8 mouse cellular contexts compared by ENCODE assay signal in genomic region chr11:102893015-102893651, GRCm38 (mm10). TPM values are rescaled to one million over a fixed set of nuclear protein-coding genes. Genes with fewer than 3 reads are reported as not detected.
DNase-seq lines count a peak whose midpoint lies in the region; ATAC-seq lines count a peak whose summit lies in the region.

No protein-coding gene starts in this region.

- H3K4me3 ChIP-seq in embryonic facial prominence, embryonic 13.5 days = peak overlapping the region; percentile 42
- H3K4me3 ChIP-seq in heart, embryonic 11.5 days (ENCODE audit: low read depth, low read length) = peak overlapping the region; percentile 28
- H3K4me3 ChIP-seq in lung, embryonic 16.5 days (ENCODE audit: low read length) = peak overlapping the region; percentile 45

- 3% methylated on average over 43 of the region's 43 CpGs for WGBS in embryonic facial prominence, embryonic 13.5 days
- WGBS in heart, embryonic 11.5 days (ENCODE audit: insufficient replicate concordance) = 2% methylated on average over 43 of the region's 43 CpGs
- 2% methylated on average over 43 of the region's 43 CpGs for WGBS in lung, embryonic 16.5 days

- DNase-seq in CD8-positive naive resting alpha-beta T cell, adult 2 months (ENCODE audit: low read depth in 2 of 2, low spot score in 2 of 2) = peak; percentile 28 to 39
- peak; percentile 69 to 74 for DNase-seq in adrenal gland, postnatal 36 days
- peak; percentile 87 for DNase-seq in kidney, adult 9 months
- peak; percentile 78 for DNase-seq in ovary, adult 18-20 months (ENCODE audit: low spot score)
- peak; percentile 78 for DNase-seq in thymus, postnatal 4 days

- peak overlapping the region; percentile 77 for H3K9ac ChIP-seq in embryonic facial prominence, embryonic 13.5 days
- H3K9ac ChIP-seq in heart, embryonic 11.5 days (ENCODE audit: low read depth, low read length) = peak overlapping the region; percentile 58; the same call in 1 of the 2 replicates
- H3K9ac ChIP-seq in lung, embryonic 16.5 days (ENCODE audit: low read length) = peak overlapping the region; percentile 64

- H3K9me3 ChIP-seq in embryonic facial prominence, embryonic 13.5 days = no peaks in the 10 kb centered on the region
- no peaks in the 10 kb centered on the region for H3K9me3 ChIP-seq in heart, embryonic 11.5 days (replicated peaks; ENCODE audit: control insufficient read depth, low read length)
- H3K9me3 ChIP-seq in lung, embryonic 16.5 days (ENCODE audit: control insufficient read depth, low read length) = no peaks in the 10 kb centered on the region

- no peak for ATAC-seq in embryonic facial prominence, embryonic 13.5 days (ENCODE audit: insufficient number of reproducible peaks, insufficient read depth, low FRiP score, low TSS enrichment, low read depth)
- ATAC-seq in heart, embryonic 11.5 days (replicated peaks; ENCODE audit: insufficient number of reproducible peaks, low FRiP score, low TSS enrichment) = peak; percentile 63
- peak; percentile 88 for ATAC-seq in lung, embryonic 16.5 days (ENCODE audit: low read depth)

- no peak overlapping the region for H3K27ac ChIP-seq in embryonic facial prominence, embryonic 13.5 days
- no peak overlapping the region for H3K27ac ChIP-seq in heart, embryonic 11.5 days (ENCODE audit: low read depth, low read length)
- no peak overlapping the region for H3K27ac ChIP-seq in lung, embryonic 16.5 days (ENCODE audit: low read length)

- no peaks in the 10 kb centered on the region for H3K36me3 ChIP-seq in embryonic facial prominence, embryonic 13.5 days
- no peaks in the 10 kb centered on the region for H3K36me3 ChIP-seq in heart, embryonic 11.5 days (ENCODE audit: control insufficient read depth, insufficient read depth, low read length)
- H3K36me3 ChIP-seq in lung, embryonic 16.5 days (ENCODE audit: control insufficient read depth, insufficient read depth, low read length) = no peaks in the 10 kb centered on the region

- peak overlapping the region; percentile 76 for H3K4me2 ChIP-seq in embryonic facial prominence, embryonic 13.5 days
- H3K4me2 ChIP-seq in heart, embryonic 11.5 days = peak overlapping the region; percentile 69
- peak overlapping the region; percentile 71 for H3K4me2 ChIP-seq in lung, embryonic 16.5 days (ENCODE audit: low read depth, low read length)

- H3K27me3 ChIP-seq in embryonic facial prominence, embryonic 13.5 days = peaks cover 57% of the 10 kb centered on the region
- peaks cover 51% of the 10 kb centered on the region for H3K27me3 ChIP-seq in heart, embryonic 11.5 days (ENCODE audit: control insufficient read depth, insufficient read depth, low read length)
- peaks cover 16% of the 10 kb centered on the region for H3K27me3 ChIP-seq in lung, embryonic 16.5 days (ENCODE audit: control insufficient read depth, insufficient read depth, low read depth, low read length)

- H3K4me1 ChIP-seq in embryonic facial prominence, embryonic 13.5 days = peaks cover 13% of the 10 kb centered on the region
- H3K4me1 ChIP-seq in heart, embryonic 11.5 days (ENCODE audit: control insufficient read depth, insufficient read depth, low read length) = no peaks in the 10 kb centered on the region
- H3K4me1 ChIP-seq in lung, embryonic 16.5 days (replicated peaks; ENCODE audit: control insufficient read depth, insufficient read depth, low read length) = no peaks in the 10 kb centered on the region; the same call in 1 of the 2 replicates

RNA-seq across cellular contexts. Expression of gene Gfap, which starts 7.6 kb away (rescaled TPM):
- total RNA-seq in adrenal gland, postnatal 36 days (2021) = under 1 TPM; 0.10 to 0.66 TPM
- polyA plus RNA-seq in embryonic facial prominence, embryonic 13.5 days (2015; fragmentation: Nextera tagmentation; extraction: Ambion mirVana) = 0.10 and 0.39 TPM in 2 replicates
- polyA plus RNA-seq in heart, embryonic 11.5 days (2014; fragmentation: Nextera tagmentation; extraction: Ambion mirVana) = 0.18 and 0.20 TPM in 2 replicates
- 0.18 and 0.63 TPM in 2 replicates for polyA plus RNA-seq in lung, embryonic 16.5 days (2015; fragmentation: Nextera tagmentation; extraction: Ambion mirVana)

RNA-seq across cellular contexts. Expression of gene Fam187a, which starts 8.2 kb away (rescaled TPM):
- total RNA-seq in adrenal gland, postnatal 36 days (2021) = not detected
- polyA plus RNA-seq in embryonic facial prominence, embryonic 13.5 days (2015; fragmentation: Nextera tagmentation; extraction: Ambion mirVana) = not detected in 2 replicates
- polyA plus RNA-seq in heart, embryonic 11.5 days (2014; fragmentation: Nextera tagmentation; extraction: Ambion mirVana) = not detected in 2 replicates
- polyA plus RNA-seq in lung, embryonic 16.5 days (2015; fragmentation: Nextera tagmentation; extraction: Ambion mirVana) = 0.09 TPM in 1 of 2 replicates, not detected in the other

RNA-seq across cellular contexts. Expression of gene Ccdc103, which starts 12.1 kb away (rescaled TPM):
- under 1 TPM; 0.30 to 0.76 TPM for total RNA-seq in adrenal gland, postnatal 36 days (2021)
- polyA plus RNA-seq in embryonic facial prominence, embryonic 13.5 days (2015; fragmentation: Nextera tagmentation; extraction: Ambion mirVana) = 0.79 and 1.2 TPM in 2 replicates
- 0.42 and 0.56 TPM in 2 replicates for polyA plus RNA-seq in heart, embryonic 11.5 days (2014; fragmentation: Nextera tagmentation; extraction: Ambion mirVana)
- polyA plus RNA-seq in lung, embryonic 16.5 days (2015; fragmentation: Nextera tagmentation; extraction: Ambion mirVana) = 3.9 and 5.4 TPM in 2 replicates

RNA-seq across cellular contexts. Expression of gene Eftud2, which starts 12.3 kb away (rescaled TPM):
- 10 to 100 TPM; 79.9 to 87.2 TPM for total RNA-seq in adrenal gland, postnatal 36 days (2021)
- polyA plus RNA-seq in embryonic facial prominence, embryonic 13.5 days (2015; fragmentation: Nextera tagmentation; extraction: Ambion mirVana) = 189 and 196 TPM in 2 replicates
- 136 and 149 TPM in 2 replicates for polyA plus RNA-seq in heart, embryonic 11.5 days (2014; fragmentation: Nextera tagmentation; extraction: Ambion mirVana)
- 174 and 183 TPM in 2 replicates for polyA plus RNA-seq in lung, embryonic 16.5 days (2015; fragmentation: Nextera tagmentation; extraction: Ambion mirVana)

RNA-seq across cellular contexts. Expression of gene Kif18b, which starts 31.8 kb away (rescaled TPM):
- total RNA-seq in adrenal gland, postnatal 36 days (2021) = 1 to 10 TPM; 1.8 to 2.1 TPM
- 11.0 and 12.8 TPM in 2 replicates for polyA plus RNA-seq in embryonic facial prominence, embryonic 13.5 days (2015; fragmentation: Nextera tagmentation; extraction: Ambion mirVana)
- polyA plus RNA-seq in heart, embryonic 11.5 days (2014; fragmentation: Nextera tagmentation; extraction: Ambion mirVana) = 5.6 and 5.9 TPM in 2 replicates
- polyA plus RNA-seq in lung, embryonic 16.5 days (2015; fragmentation: Nextera tagmentation; extraction: Ambion mirVana) = 13.7 and 14.0 TPM in 2 replicates

Comparison
In these comparisons a context has a peak if more than half of its experiments do, and no peak if none do; other contexts are left out.
1. DNase-seq: peak in every context shown above with its lines; median percentile 87 in kidney, adult 9 months; 78 in ovary, adult 18-20 months; 78 in thymus, postnatal 4 days; 72 in adrenal gland, postnatal 36 days; 34 in CD8-positive naive resting alpha-beta T cell, adult 2 months.